Mouse (Mus musculus) myocyte (in vitro differentiated cells): ENCODE measurements around the gene Chga.

Experiments used
- MYOD1 ChIP-seq, 3 experiments: IDR thresholded peaks; one replicate each; pipeline ENCODE4 v1.6.1; 2011; ENCODE audit warnings: control low read depth in 2 of 3, low read depth in 2 of 3, mild to moderate bottlenecking in 2 of 3, moderate library complexity in 1 of 3; ENCODE audit not compliant: insufficient read length in 2 of 3, control insufficient read depth in 1 of 3
- POLR2A ChIP-seq: IDR thresholded peaks from one replicate; pipeline ENCODE4 v1.6.1; 2011; ENCODE audit warnings: low read depth, mild to moderate bottlenecking, control low read depth, moderate library complexity; ENCODE audit not compliant: insufficient read length
- TCF3 ChIP-seq: IDR thresholded peaks from one replicate; pipeline ENCODE4 v1.6.1; 2011; ENCODE audit warnings: low read depth, control low read depth; ENCODE audit not compliant: insufficient read length
- USF1 ChIP-seq: IDR thresholded peaks from one replicate; pipeline ENCODE4 v1.6.1; 2011; ENCODE audit warnings: low read depth, mild to moderate bottlenecking, control low read depth, moderate library complexity

GRCm38 (mm10) chr12:102557372-102557771 is 2.6 kb downstream of the Chga start:
- no peak for TF ChIP-seq USF1
- no peak for TF ChIP-seq TCF3
- no peak for TF ChIP-seq MYOD1 (IDR thresholded peaks at IDR 0.05; ENCODE audit: control insufficient read depth in 1 of 3, insufficient read length in 2 of 3, low read depth in 2 of 3)
- no peak for TF ChIP-seq POLR2A
